Comparison of ENCODE assay signal across 22 mouse cellular contexts in genomic region chr1:191775116-191775515, GRCm38 (mm10). TPM values are rescaled to one million over a fixed set of nuclear protein-coding genes. Genes with fewer than 3 reads are reported as not detected.
A peak's percentile ranks its signal among the peaks of the same experiment; 100 is the strongest.
DNase-seq lines count a peak whose midpoint lies in the region; ATAC-seq and TF ChIP-seq lines count a peak whose summit lies in the region.
"Had no signal": no experiment of that assay in that cellular context is flagged by ENCODE, and none has a peak within 500 bp of the region (broad histone marks: within the 10 kb centered on the region; RNA-seq: fewer than 3 reads in every experiment).

No protein-coding gene starts in this region.

- H3K4me3 ChIP-seq in testis, adult 2 months (ENCODE audit: control insufficient read depth, low read depth, low read length) = no peak overlapping the region
- no peak overlapping the region for H3K4me3 ChIP-seq in stomach, postnatal 0 days (ENCODE audit: low read depth, low read length)

- H3K9ac ChIP-seq in stomach, postnatal 0 days (ENCODE audit: low read length) = no peak overlapping the region

- no peaks in the 10 kb centered on the region for H3K4me1 ChIP-seq in testis, adult 2 months (ENCODE audit: control insufficient read depth, insufficient read depth, low read length)
- no peaks in the 10 kb centered on the region for H3K4me1 ChIP-seq in stomach, postnatal 0 days (replicated peaks; ENCODE audit: control insufficient read depth, insufficient read depth)

- ATAC-seq in stomach, postnatal 0 days (ENCODE audit: low FRiP score, low TSS enrichment) = peak; percentile 53; the same call in 1 of the 2 replicates
- ATAC-seq: activated CD4-positive, CD25-positive, alpha-beta regulatory T cell, adult 4 months; CD4-positive, CD25-positive, alpha-beta regulatory T cell, adult 4 months; Patski had no signal

- TF ChIP-seq EP300 in stomach, postnatal 0 days (optimal IDR thresholded peaks at IDR 0.05) = no peak

- H3K36me3 ChIP-seq in testis, adult 2 months (ENCODE audit: control insufficient read depth, insufficient read depth, low read length) = no peaks in the 10 kb centered on the region; the same call in 1 of the 2 replicates
- H3K36me3 ChIP-seq in stomach, postnatal 0 days (ENCODE audit: control insufficient read depth, insufficient read depth, low read length) = 0 out of 2 replicates have a peak, but pooled peaks cover 14% of the 10 kb centered on the region
- H3K36me3 ChIP-seq: G1E had no signal

- TF ChIP-seq POLR2A in testis, adult 2 months (IDR thresholded peaks at IDR 0.05; ENCODE audit: control insufficient read depth, low read depth, low read length) = no peak

- no peaks in the 10 kb centered on the region for H3K9me3 ChIP-seq in stomach, postnatal 0 days (ENCODE audit: control insufficient read depth, low read length)
- H3K9me3 ChIP-seq: G1E had no signal

- 0 out of 2 replicates have a peak overlapping the region, but pooled peaks have one; percentile 16 for H3K27ac ChIP-seq in testis, adult 2 months (ENCODE audit: control insufficient read depth, insufficient read depth, low read depth, low read length)
- no peak overlapping the region for H3K27ac ChIP-seq in stomach, postnatal 0 days (replicated peaks)

- no peak for TF ChIP-seq CTCF in testis, adult 2 months (IDR thresholded peaks at IDR 0.05; ENCODE audit: control insufficient read depth, insufficient read depth, insufficient replicate concordance, low read depth, low read length)
- TF ChIP-seq CTCF in stomach, postnatal 0 days (IDR thresholded peaks at IDR 0.05; ENCODE audit: low read depth) = no peak

- no peaks in the 10 kb centered on the region for H3K27me3 ChIP-seq in testis, adult 2 months (ENCODE audit: control insufficient read depth, insufficient read depth, low read length)
- H3K27me3 ChIP-seq in stomach, postnatal 0 days (ENCODE audit: control insufficient read depth, insufficient read depth, low read length) = no peaks in the 10 kb centered on the region
- H3K27me3 ChIP-seq: CH12.LX, Patski had no signal

- peak; percentile 3 for DNase-seq in heart, adult 11 months
- DNase-seq in heart, adult 8-10 months (ENCODE audit: low spot score) = no peak
- no peak for DNase-seq in testis, postnatal 14 days (ENCODE audit: low spot score)
- DNase-seq in stomach, postnatal 0 days (ENCODE audit: low spot score) = peak; percentile 52
- no peak for DNase-seq in right cerebral cortex, postnatal 25 days
- DNase-seq: adrenal gland, adult 2 months; adrenal gland, adult 8-10 months; adrenal gland, postnatal 10 days; adrenal gland, postnatal 14 days; adrenal gland, postnatal 25 days; adrenal gland, postnatal 36 days; B cell, adult 2 months; cerebellum, adult 11 months; cerebellum, adult 11-12 months; cerebellum, adult 18-20 months had no signal

- H3K4me2 ChIP-seq in stomach, postnatal 0 days (replicated peaks; ENCODE audit: low read depth) = no peak overlapping the region

- WGBS in stomach, postnatal 0 days = 62% methylated on average over 8 of the region's 8 CpGs

RNA-seq across cellular contexts. Expression of gene Nek2, which starts 46.1 kb away (rescaled TPM):
- under 1 TPM in 3 of 4 experiments, not detected in 1; 0.11 to 0.52 (median 0.31) TPM for total RNA-seq in heart, adult 8-10 months (2022)
- polyA plus RNA-seq in testis, adult 2 months (2012; rRNA removed) = 58.3 and 63.0 TPM in 2 replicates
- 7.9 and 10.6 TPM in 2 replicates for polyA plus RNA-seq in stomach, postnatal 0 days (2015; fragmentation: Nextera tagmentation; extraction: Ambion mirVana)

RNA-seq across cellular contexts. Expression of gene Lpgat1, which starts 57.5 kb away (rescaled TPM):
- total RNA-seq in heart, adult 8-10 months (2022) = 100 to 1,000 TPM; 105 to 121 (median 111) TPM
- 24.2 and 26.7 TPM in 2 replicates for polyA plus RNA-seq in testis, adult 2 months (2012; rRNA removed)
- 28.9 and 32.3 TPM in 2 replicates for polyA plus RNA-seq in stomach, postnatal 0 days (2015; fragmentation: Nextera tagmentation; extraction: Ambion mirVana)
- total RNA-seq: MEL had no signal
- polyA plus RNA-seq: G1E had no signal

Comparison
In these comparisons a context has a peak if more than half of its experiments do, and no peak if none do; other contexts are left out.
1. DNase-seq: peak in heart, adult 11 months (single experiment) and stomach, postnatal 0 days (single experiment); none in heart, adult 8-10 months (single experiment), testis, postnatal 14 days (single experiment) and right cerebral cortex, postnatal 25 days (single experiment).